Mouse (Mus musculus) olfactory bulb, adult 2 months (tissue): ENCODE measurements around the gene Gabrg3.

ENCODE experiments used
- CTCF ChIP-seq: fragments of 200-500 bp; IDR thresholded peaks from 2 replicates; pipeline ENCODE4 v1.5.1; 2012; ENCODE audit warnings: low read depth, mild to moderate bottlenecking, low read length, moderate library complexity; ENCODE audit not compliant: insufficient read depth
- POLR2A ChIP-seq: fragments of 200-500 bp; IDR thresholded peaks from 2 replicates; pipeline ENCODE4 v1.6.1; 2012; ENCODE audit warnings: mild to moderate bottlenecking, low read depth, low read length, moderate library complexity; ENCODE audit not compliant: insufficient read depth

DNA sequence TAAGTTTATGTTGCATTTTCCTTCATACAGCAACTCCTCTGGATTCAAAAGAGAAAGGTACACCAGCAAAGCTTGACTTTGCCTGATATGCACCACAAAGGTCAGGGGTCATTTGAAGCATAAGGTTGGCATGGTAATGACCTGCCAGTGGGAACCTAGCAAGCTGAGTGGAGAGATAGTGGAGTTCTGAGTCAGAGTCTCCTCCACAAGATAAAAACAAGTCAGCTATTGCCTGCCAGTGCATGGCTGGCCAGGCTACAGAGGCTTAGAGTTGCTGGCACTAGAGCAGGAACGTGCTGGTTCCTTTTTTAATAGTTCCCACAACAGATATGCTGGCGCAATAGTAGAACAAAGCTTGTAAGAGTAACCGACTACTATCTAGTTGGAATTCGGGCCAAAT is 6.6 kb upstream of the Gabrg3 start:
- TF ChIP-seq POLR2A (no peak), CTCF (no peak)
